Mouse (Mus musculus): ENCODE measurements around the gene Arsk.
A peak's percentile ranks its signal among the peaks of the same experiment; 100 is the strongest.

Arsk gene

GRCm38 (mm10) chr13:76098493-76099303 lies at the start of gene Arsk, which contains the start of gene Ttc37:
TSS of gene Arsk (minus strand) at chr13:76098660.
TSS of gene Ttc37 (plus strand) at chr13:76098734.
- peak; percentile 93 for DNase-seq (ENCODE audit: low spot score)

GRCm38 (mm10) chr13:76141117-76141808 lies 42.8 kb upstream of the Arsk start:
- no peak for DNase-seq (ENCODE audit: low spot score)

GRCm38 (mm10) chr13:76138862-76139261 lies 40.4 kb upstream of the Arsk start:
- no peak for DNase-seq (ENCODE audit: low spot score)

- no peak for DNase-seq (ENCODE audit: low spot score)
Measured at GRCm38 (mm10) chr13:76132415-76132814, 34.0 kb upstream of the Arsk start.

- DNase-seq (ENCODE audit: low spot score) = no peak
Measured at GRCm38 (mm10) chr13:76128799-76129198, 30.3 kb upstream of the Arsk start.

GRCm38 (mm10) chr13:76109069-76109824 lies 10.8 kb upstream of the Arsk start:
- DNase-seq (ENCODE audit: low spot score) = no peak

- no peak for DNase-seq (ENCODE audit: low spot score)
Measured at GRCm38 (mm10) chr13:76101989-76102388, 3.5 kb upstream of the Arsk start.

GRCm38 (mm10) chr13:76098116-76098492 lies 356 bp downstream of the Arsk start:
- DNase-seq (ENCODE audit: low spot score) = no peak

GRCm38 (mm10) chr13:76074323-76074722 lies 24.1 kb downstream of the Arsk start:
- no peak for DNase-seq (ENCODE audit: low spot score)

GRCm38 (mm10) chr13:76064363-76064945 lies 34.0 kb downstream of the Arsk start:
- no peak for DNase-seq (ENCODE audit: low spot score)

- no peak for DNase-seq (ENCODE audit: low spot score)
Measured at GRCm38 (mm10) chr13:76063548-76063947, 34.9 kb downstream of the Arsk start.

- DNase-seq (ENCODE audit: low spot score) = no peak
Measured at GRCm38 (mm10) chr13:76062569-76062968, 35.9 kb downstream of the Arsk start.

- DNase-seq (ENCODE audit: low spot score) = no peak
Measured at GRCm38 (mm10) chr13:76062126-76062525, 36.3 kb downstream of the Arsk start.

GRCm38 (mm10) chr13:76059591-76059990 lies 38.9 kb downstream of the Arsk start:
- no peak for DNase-seq (ENCODE audit: low spot score)

- no peak for DNase-seq (ENCODE audit: low spot score)
Measured at GRCm38 (mm10) chr13:76057267-76058069, 41.0 kb downstream of the Arsk start.

- no peak for DNase-seq (ENCODE audit: low spot score)
Measured at GRCm38 (mm10) chr13:76056896-76057266, 41.6 kb downstream of the Arsk start, which contains the start of gene Gpr150. TSS of gene Gpr150 (minus strand) at chr13:76056996.

- DNase-seq (ENCODE audit: low spot score) = peak; percentile 65
Measured at GRCm38 (mm10) chr13:76056261-76056724, 42.2 kb downstream of the Arsk start.

- DNase-seq (ENCODE audit: low spot score) = peak; percentile 45
Measured at GRCm38 (mm10) chr13:76055391-76056232, 42.8 kb downstream of the Arsk start.

GRCm38 (mm10) chr13:76044971-76045370 lies 53.5 kb downstream of the Arsk start:
- DNase-seq (ENCODE audit: low spot score) = no peak

- DNase-seq (ENCODE audit: low spot score) = no peak
Measured at GRCm38 (mm10) chr13:76042455-76042854, 56.0 kb downstream of the Arsk start.

Data from testis, postnatal 10 days (tissue).